Mouse (Mus musculus) kidney, postnatal 0 days (tissue): ENCODE measurements around the gene Reck. TPM values are rescaled to one million over a fixed set of nuclear protein-coding genes. Genes with fewer than 3 reads are reported as not detected.

Experiments used
- ATAC-seq: fragments of 200-750 bp; cut with Nextera tagmentation; replicated peaks from 2 replicates; pipeline ENCODE4 v1.8.0; 2017; ENCODE audit warnings: low read depth, moderate number of reproducible peaks, moderate TSS enrichment, moderate library complexity; ENCODE audit not compliant: low FRiP score
- DNase-seq: peaks from one replicate; pipeline ENCODE4 v3.0.0-alpha.2; 2016; ENCODE audit warnings: low spot score
- H3K27ac ChIP-seq: fragments of 300-500 bp; sonication (generic); 2 replicates; pipeline ENCODE4 v1.5.1; 2014; ENCODE audit warnings: mild to moderate bottlenecking
- H3K27me3 ChIP-seq: fragments of 300-500 bp; sonication (generic); 2 replicates; pipeline ENCODE4 v1.6.1; 2014; ENCODE audit warnings: low read length, mixed read lengths; ENCODE audit not compliant: insufficient read depth
- H3K36me3 ChIP-seq: fragments of 300-500 bp; sonication (generic); 2 replicates; pipeline ENCODE4 v1.6.1; 2014; ENCODE audit warnings: low read length, mixed read lengths; ENCODE audit not compliant: insufficient read depth
- H3K4me1 ChIP-seq: fragments of 300-500 bp; sonication (generic); replicated peaks from 2 replicates; pipeline ENCODE4 v1.6.1; 2014; ENCODE audit warnings: antibody characterized with exemption, low read length, mixed read lengths; ENCODE audit not compliant: insufficient read depth
- H3K4me2 ChIP-seq: fragments of 300-500 bp; sonication (generic); 2 replicates; pipeline ENCODE4 v1.6.1; 2014; ENCODE audit warnings: mild to moderate bottlenecking, low read length, moderate library complexity, mixed read lengths
- H3K4me3 ChIP-seq: fragments of 300-500 bp; sonication (generic); replicated peaks from 2 replicates; pipeline ENCODE4 v1.5.1; 2014; ENCODE audit warnings: low read depth, low read length
- H3K9ac ChIP-seq: fragments of 300-500 bp; sonication (generic); 2 replicates; pipeline ENCODE4 v1.6.1; 2014; ENCODE audit warnings: low read depth, low read length
- H3K9me3 ChIP-seq: fragments of 300-500 bp; sonication (generic); replicated peaks from 2 replicates; pipeline ENCODE4 v1.6.1; 2016; ENCODE audit warnings: low read length, inconsistent platforms, mixed read lengths
- CTCF ChIP-seq: IDR thresholded peaks from 2 replicates; pipeline ENCODE4 v1.5.1; 2016; ENCODE audit warnings: antibody characterized with exemption, low read depth, mild to moderate bottlenecking, moderate library complexity
- WGBS: fragments of 180-500 bp; shearing (Covaris S2); extraction: QIAGEN DNeasy Blood & Tissue Kit; methylation state at CpG from one replicate; pipeline ENCODE4 v1.1.7; 2014; 5-methylcytosine and 5-hydroxymethylcytosine counted together
- polyA plus RNA-seq: library from polyadenylated mRNA; unstranded; fragments of >200 nt; fragmentation: Nextera tagmentation; extraction: Ambion mirVana; gene quantifications from 2 replicates; pipeline ENCODE4 v1.2.1, GENCODE M21; 2015

Reck gene
- polyA plus RNA-seq, 1 experiment from 2014 or later = 20.2 TPM

- ATAC-seq (no peak), DNase-seq (no peak)
- H3K27ac ChIP-seq = no peak overlapping the region
- 74% methylated on average over 10 of the region's 10 CpGs for WGBS
- no peak overlapping the region for H3K4me2 ChIP-seq
- H3K9me3 ChIP-seq = no peaks in the 10 kb centered on the region; the same call in 1 of the 2 replicates
- H3K9ac ChIP-seq = no peak overlapping the region
- 0 out of 2 replicates have a peak, but pooled peaks cover under 1% of the 10 kb centered on the region for H3K4me1 ChIP-seq
- no peaks in the 10 kb centered on the region for H3K27me3 ChIP-seq
- no peak for TF ChIP-seq CTCF
- H3K36me3 ChIP-seq = no peaks in the 10 kb centered on the region
- no peak overlapping the region for H3K4me3 ChIP-seq
Measured at GRCm38 (mm10) chr4:43869821-43870220, 5.5 kb upstream of the Reck start.

GRCm38 (mm10) chr4:43874501-43874900 lies 829 bp upstream of the Reck start:
- Histone ChIP-seq H3K27me3 (no peaks in the 10 kb centered on the region), H3K4me3 (no peak overlapping the region; the same call in 1 of the 2 replicates), H3K27ac (no peak overlapping the region), H3K4me2 (peak overlapping the region; percentile 77), H3K9ac (no peak overlapping the region), H3K36me3 (no peaks in the 10 kb centered on the region), H3K4me1 (0 out of 2 replicates have a peak, but pooled peaks cover 6% of the 10 kb centered on the region), H3K9me3 (no peaks in the 10 kb centered on the region; the same call in 1 of the 2 replicates)
- no peak for DNase-seq
- ATAC-seq = no peak
- no peak for TF ChIP-seq CTCF
- 32% methylated on average over 7 of the region's 7 CpGs for WGBS

- ATAC-seq = peak; percentile 84
- peak overlapping the region; percentile 77 for H3K4me2 ChIP-seq
- H3K4me1 ChIP-seq = 0 out of 2 replicates have a peak, but pooled peaks cover 6% of the 10 kb centered on the region
- peak; percentile 57 for DNase-seq
- H3K27ac ChIP-seq = peak overlapping the region; percentile 63
- H3K9ac ChIP-seq = peak overlapping the region; percentile 79
- no peaks in the 10 kb centered on the region for H3K36me3 ChIP-seq
- TF ChIP-seq CTCF = no peak; the same call in 1 of the 2 replicates
- WGBS = 2% methylated on average over 20 of the region's 20 CpGs
- H3K4me3 ChIP-seq = peak overlapping the region; percentile 91
- no peaks in the 10 kb centered on the region for H3K27me3 ChIP-seq
- no peaks in the 10 kb centered on the region; the same call in 1 of the 2 replicates for H3K9me3 ChIP-seq
Measured at GRCm38 (mm10) chr4:43875919-43876411, 635 bp downstream of the Reck start.

- TF ChIP-seq CTCF = no peak
- WGBS = 97% methylated on average over 1 of the region's 1 CpGs
- no peak for ATAC-seq
Measured at GRCm38 (mm10) chr4:43877230-43877629, 1.9 kb downstream of the Reck start.

GRCm38 (mm10) chr4:43878121-43878776 lies 2.9 kb downstream of the Reck start:
- TF ChIP-seq CTCF = no peak
- WGBS = 56% methylated on average over 5 of the region's 5 CpGs
- DNase-seq (peak; percentile 50), ATAC-seq (no peak)
- Histone ChIP-seq H3K27me3 (no peaks in the 10 kb centered on the region), H3K4me1 (0 out of 2 replicates have a peak, but pooled peaks cover 6% of the 10 kb centered on the region), H3K27ac (no peak overlapping the region), H3K4me2 (no peak overlapping the region), H3K9me3 (no peaks in the 10 kb centered on the region), H3K36me3 (no peaks in the 10 kb centered on the region), H3K4me3 (no peak overlapping the region), H3K9ac (no peak overlapping the region)

More at GRCm38 (mm10) chr4:43877230-43877629, 1.9 kb downstream of the Reck start:
- Histone ChIP-seq H3K9me3 (no peaks in the 10 kb centered on the region; the same call in 1 of the 2 replicates), H3K4me2 (no peak overlapping the region), H3K36me3 (no peaks in the 10 kb centered on the region), H3K9ac (no peak overlapping the region), H3K4me1 (0 out of 2 replicates have a peak, but pooled peaks cover 6% of the 10 kb centered on the region), H3K27ac (no peak overlapping the region), H3K27me3 (no peaks in the 10 kb centered on the region), H3K4me3 (no peak overlapping the region)
- no peak for DNase-seq

- no peak overlapping the region for H3K27ac ChIP-seq
- DNase-seq = no peak
Measured at GRCm38 (mm10) chr4:43879566-43879965, 4.2 kb downstream of the Reck start.

More at GRCm38 (mm10) chr4:43879566-43879965, 4.2 kb downstream of the Reck start:
- H3K4me2 ChIP-seq = no peak overlapping the region
- H3K9me3 ChIP-seq = no peaks in the 10 kb centered on the region
- no peak overlapping the region for H3K9ac ChIP-seq
- H3K27me3 ChIP-seq = no peaks in the 10 kb centered on the region
- no peaks in the 10 kb centered on the region for H3K36me3 ChIP-seq
- ATAC-seq = no peak
- WGBS = 77% methylated on average over 6 of the region's 6 CpGs
- H3K4me3 ChIP-seq = no peak overlapping the region
- H3K4me1 ChIP-seq = 0 out of 2 replicates have a peak, but pooled peaks cover 10% of the 10 kb centered on the region
- TF ChIP-seq CTCF = no peak
